Mouse (Mus musculus) induced T-regulatory cell, adult 2 months (primary cell): ENCODE measurements around the gene Gphn.
"Not testable (repeated sequence)": the region's sequence is repeated elsewhere in the genome, so short reads cannot be mapped to it uniquely, and the experiment has no call there.

ENCODE experiments used
- DNase-seq: peaks from one replicate; pipeline ENCODE4 v3.0.0-alpha.2; 2012; ENCODE audit warnings: low read depth

The Gphn gene

DNA sequence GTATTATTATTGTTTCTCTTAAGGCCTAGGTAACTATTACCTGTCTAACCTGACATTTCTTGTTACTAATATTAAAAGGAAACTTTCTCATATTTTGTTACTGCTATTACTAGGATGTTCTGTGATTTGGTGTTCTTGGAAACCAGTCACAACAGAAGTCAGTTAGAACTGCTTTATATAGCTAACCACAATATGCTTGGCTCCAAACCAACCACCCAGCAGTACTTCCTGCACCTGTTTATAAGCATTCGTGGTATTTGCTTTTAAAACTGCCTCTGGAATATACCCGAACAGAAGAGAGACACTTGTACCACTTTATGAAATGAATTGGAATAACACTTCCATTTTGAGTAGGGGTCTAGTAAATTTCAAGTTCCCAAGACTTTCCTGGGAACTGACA is 130.3 kb downstream of the Gphn start:
- peak; percentile 25 for DNase-seq

DNA sequence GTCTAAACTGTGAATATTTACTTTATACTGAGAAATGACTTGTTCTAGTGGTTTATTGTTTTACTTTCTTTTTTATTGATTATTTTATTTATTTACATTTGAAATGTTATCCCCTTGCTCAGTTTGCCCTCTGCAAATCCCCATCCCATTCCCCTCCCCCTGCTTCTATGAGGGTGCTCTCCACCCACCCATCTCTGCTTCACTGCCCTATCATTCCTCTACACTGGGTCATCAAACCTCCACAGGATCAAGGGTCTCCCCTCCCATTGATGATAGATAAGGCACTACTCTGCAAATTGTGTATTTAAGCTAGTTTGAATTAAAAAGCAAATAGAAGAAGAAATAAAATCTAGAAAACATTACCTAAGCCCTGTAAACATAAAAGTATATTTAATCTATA is 163.1 kb downstream of the Gphn start:
- no peak for DNase-seq

DNA sequence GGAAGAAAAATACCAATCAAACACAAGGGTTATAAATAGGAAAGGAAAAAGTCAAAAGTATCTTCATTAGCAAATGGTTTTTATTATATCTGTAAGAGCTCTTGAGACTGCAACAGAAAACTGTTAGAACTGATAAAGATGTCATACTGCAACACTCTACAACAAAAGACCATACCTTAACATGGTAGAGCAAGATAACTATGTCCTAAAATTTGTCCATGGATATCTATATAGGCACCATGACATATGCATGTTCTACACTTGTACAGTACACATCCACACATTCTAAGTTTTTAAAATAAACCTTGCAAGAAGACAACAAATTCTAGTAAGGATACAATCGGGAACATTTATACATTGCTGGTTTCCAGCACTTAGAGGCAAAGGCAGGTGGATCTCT is 169.1 kb downstream of the Gphn start:
- DNase-seq = no peak

- not testable (repeated sequence) for DNase-seq
Measured at GRCm38 (mm10) chr12:78407518-78407917, 181.3 kb downstream of the Gphn start.

DNA sequence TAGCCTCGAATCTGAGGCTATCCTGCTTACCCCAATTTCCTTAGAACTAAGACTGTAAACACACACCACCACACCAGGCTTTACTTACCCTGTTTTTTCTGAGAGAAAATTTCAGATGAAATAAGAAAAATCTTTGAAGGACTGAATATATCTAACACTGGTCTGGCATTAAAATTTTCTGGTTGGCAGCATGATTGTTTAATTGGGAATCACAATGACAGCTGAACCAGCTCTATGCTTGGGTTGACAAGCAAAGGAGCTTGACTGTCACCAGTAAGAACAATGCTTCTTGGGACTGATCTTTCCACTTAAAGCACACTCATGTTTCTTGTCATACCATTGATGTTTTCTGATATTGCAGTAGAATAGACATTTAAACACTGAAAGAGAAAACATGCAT is 296.0 kb downstream of the Gphn start:
- DNase-seq = no peak

DNA sequence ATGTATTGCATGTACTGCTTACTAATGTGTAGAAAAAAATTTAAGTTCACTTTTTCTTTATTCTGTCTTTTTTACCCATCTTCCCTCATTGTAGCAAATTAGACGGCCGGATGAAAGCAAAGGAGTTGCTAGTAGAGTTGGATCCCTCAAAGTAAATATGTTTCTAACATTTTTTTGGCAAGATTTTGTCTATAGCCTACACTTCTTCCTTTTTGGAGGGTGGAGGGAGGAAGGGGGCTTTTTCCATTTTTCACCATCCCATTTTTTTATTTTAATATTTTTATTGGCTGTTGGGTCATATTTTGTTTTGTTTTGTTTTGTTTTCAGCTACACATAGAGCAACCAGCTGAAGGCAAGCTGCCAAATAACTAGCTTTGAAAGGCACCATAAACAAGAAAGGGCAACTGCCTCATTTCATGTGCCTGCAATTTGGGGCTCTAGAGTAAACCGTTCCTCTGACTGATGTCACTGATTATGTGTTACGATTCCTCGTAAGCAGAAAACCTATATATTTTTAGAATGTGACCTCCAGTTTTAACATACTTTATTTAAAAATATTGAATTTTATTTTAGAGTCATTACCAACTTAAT is 296.7 kb downstream of the Gphn start:
- DNase-seq = no peak

GRCm38 (mm10) chr12:78537590-78537989 is 311.4 kb downstream of the Gphn start:
- not testable (repeated sequence) for DNase-seq

DNA sequence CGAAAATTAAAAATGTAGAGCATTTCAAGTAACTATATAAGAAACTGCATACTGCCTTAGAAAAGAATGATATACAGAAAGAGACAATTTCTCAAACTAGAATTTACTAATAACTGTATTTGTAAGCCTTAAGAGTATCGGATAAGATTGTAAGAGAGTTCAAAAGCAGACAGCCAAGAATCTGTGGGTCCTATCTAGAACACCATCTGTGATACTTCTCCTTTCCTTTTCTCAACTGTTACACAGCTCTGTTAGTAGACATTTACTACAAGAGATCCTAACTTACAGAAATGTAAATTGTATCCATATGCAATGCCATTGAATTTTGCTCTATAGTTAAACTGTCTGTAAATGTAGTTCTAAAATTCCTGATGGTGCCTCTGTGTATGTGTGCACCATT is 324.7 kb downstream of the Gphn start:
- no peak for DNase-seq

DNA sequence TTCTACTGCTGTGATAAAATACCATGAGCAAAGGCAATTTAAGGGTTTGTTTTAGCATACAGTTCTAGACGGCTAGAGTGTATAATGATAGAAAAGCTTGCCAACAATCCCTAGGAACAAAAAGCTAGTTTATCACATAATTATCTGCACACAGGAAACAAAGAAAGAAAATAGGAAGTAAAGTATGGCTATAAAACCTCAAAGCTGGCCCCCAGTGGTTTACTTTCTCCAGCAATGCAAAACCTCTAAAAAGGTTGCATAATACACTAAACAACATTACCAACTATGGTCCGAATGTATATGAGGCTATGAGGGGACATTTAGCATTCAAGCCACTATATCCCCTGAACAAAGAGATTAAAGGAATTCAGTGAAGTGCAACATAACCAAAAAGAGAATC is 405.6 kb downstream of the Gphn start:
- DNase-seq = no peak

DNA sequence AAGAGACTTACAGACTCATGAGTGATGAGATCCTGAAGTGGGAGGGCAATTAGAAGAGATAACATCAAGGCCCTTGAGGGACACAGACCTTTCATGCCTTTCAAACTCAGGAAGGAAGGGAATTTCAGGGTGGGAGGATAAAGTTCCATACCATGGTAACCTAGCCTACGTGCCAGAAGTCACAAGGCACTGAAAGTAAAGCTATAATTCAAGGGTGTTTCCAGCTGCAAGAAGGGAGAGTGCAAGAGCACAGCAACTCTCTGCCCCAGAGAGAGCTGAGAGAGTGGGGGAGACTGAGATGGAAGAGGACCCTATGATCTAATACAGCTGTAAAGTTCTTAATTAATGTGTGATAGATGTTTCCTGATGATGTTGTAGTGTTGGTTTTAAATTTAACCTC is 413.3 kb downstream of the Gphn start:
- DNase-seq = no peak

GRCm38 (mm10) chr12:78640086-78640485 is 413.9 kb downstream of the Gphn start:
- no peak for DNase-seq

DNA sequence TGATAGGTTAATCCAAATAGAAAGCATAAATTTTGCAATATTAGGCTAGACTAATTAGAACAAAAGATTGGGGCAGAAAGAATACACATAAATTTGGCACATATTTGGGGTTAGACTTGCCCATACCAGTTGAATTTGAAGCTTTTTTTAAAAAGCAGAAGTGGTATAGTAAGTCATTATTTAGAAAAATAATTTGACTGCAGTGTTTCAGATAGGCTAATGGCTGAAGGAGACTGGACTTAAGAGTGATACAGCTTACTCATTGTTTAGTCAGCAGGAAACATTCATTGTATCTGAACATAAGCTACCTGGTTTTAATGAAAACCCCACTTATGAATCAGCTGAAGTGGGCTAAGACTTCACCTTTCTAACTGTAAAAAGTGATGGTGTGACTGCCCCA is 415.0 kb downstream of the Gphn start:
- no peak for DNase-seq

- no peak for DNase-seq
Measured at GRCm38 (mm10) chr12:78643691-78644090, 417.5 kb downstream of the Gphn start.

DNA sequence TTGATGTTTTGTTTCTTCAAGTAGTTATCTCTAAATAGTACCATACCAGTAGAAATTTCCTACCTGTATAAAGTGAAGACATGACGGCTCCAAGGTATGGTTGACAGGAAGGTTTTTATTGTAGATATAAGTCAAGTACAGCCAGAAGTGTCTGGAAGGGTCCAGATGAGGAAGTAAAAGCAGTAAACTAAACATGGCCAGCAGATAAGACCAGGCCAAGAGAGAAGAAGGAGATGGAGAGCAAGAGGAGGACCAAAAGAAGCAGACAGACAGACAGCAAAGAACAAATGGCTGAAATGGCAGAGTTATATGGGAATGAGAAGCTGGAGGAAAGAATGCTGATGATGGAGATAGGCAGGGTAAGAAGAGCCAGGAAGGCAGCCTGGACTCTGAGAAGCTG is 419.1 kb downstream of the Gphn start:
- DNase-seq = no peak

DNA sequence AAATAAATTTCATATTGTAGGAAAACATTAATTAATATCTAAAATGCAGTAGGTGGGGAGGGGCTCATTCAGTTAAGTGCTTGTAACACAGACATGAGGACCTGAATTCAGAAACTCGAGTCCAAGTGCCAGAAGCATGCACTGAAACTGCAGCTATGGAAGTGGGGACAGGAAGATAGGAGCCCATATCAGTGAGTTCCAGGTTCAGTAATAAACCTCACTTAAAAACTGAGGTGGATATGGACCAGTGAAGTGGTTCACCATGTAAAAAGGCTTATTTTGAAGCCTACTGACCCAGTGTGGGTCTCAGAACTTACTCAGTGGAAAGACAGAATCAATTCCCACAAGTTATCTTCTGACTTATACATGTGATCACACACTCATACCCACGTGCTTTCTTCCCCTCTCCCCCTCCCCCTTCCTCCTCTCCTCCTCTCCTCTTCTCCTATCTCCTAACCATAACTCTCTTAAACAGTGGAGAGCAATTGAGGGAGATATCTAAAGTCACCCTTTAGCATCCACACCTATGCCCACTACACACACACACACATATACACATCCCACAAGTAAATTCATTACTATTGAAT is 433.6 kb downstream of the Gphn start:
- no peak for DNase-seq

GRCm38 (mm10) chr12:78678101-78678806 is 452.1 kb downstream of the Gphn start:
- no peak for DNase-seq

DNA sequence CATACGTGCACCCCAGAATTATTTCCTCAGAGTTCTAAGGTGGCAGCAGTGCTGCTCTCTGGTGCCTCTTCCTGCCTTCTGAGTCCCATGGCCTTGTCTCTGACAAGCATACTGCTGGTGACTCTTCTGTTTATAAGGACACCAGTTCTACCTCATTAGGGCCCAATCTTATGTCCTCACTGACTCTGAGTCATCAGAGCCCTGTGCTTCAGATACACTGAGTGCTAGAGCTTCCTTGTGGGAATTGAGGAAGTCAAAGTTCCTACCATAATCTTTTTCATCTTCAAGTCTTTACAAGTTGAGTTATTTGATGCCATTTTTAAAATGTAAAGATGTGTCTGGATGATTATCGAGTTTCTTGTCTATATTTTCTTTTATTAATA is 452.6 kb downstream of the Gphn start:
- DNase-seq = no peak

DNA sequence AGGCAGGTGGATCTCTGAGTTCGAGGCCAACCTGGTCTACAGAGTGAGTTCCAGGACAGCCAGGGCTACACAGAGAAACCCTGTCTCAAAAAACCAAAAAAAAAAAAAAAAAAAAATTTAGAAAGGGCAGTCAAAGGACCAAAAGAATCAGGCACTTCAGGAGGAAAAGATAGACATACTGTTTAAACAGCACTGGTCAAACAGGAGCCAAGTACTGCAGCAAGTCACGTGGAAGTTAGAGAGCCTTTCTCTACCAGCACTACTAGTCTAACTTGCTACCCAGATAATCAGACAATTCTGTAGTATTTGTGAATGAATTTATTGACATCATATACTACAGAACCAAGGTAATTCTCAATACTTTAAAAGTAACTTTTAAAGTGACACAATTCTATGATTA is 454.9 kb downstream of the Gphn start:
- DNase-seq = no peak

DNA sequence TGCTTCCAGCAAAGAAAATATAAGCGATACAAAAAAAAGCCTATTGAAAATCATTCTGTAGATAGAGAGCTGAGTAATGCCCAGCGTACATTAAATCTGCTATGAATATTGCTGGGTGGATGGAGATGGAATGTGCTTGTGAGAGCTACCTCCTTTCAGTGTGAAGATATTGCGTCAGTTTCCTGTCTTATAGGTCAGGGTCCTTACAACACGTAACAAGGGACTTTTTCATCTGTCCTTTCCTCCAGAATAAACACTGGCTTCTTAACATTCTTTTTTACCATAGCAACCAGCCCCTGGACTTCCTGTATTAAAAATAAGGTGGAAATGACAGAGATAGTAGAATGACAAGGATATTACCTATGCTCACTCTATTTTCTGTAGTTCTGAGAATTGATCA is 456.1 kb downstream of the Gphn start:
- peak; percentile 43 for DNase-seq

GRCm38 (mm10) chr12:78685669-78686215 is 459.6 kb downstream of the Gphn start:
- DNase-seq = peak; percentile 60

DNA sequence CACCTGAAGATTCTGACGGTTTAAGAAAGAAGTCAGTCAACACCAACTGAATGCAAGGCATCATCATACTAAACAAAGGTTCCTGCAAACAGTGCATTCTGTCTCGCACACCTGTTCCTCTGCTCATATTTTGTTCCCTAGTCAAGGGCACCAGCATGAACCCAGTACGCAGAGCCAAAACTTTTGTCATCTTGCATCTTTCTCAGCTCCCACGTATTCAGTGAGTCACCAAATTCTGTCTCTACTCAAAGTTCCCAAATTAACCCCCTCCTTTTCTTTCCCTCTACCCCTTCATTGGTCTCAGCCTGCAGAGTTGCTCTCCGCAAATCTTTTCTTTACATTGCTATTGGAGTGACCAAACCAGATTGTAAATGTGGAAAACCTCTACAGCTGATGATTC is 462.7 kb downstream of the Gphn start:
- no peak for DNase-seq

GRCm38 (mm10) chr12:78691325-78691724 is 465.1 kb downstream of the Gphn start, which contains the start of gene Fam71d:
Gene Fam71d, plus strand, starts transcription at chr12:78691535.
- no peak for DNase-seq

GRCm38 (mm10) chr12:78693281-78693680 is 467.1 kb downstream of the Gphn start:
- no peak for DNase-seq
